Mouse (Mus musculus): ENCODE measurements around the gene Pla2g2e. TPM values are rescaled to one million over a fixed set of nuclear protein-coding genes. Genes with fewer than 3 reads are reported as not detected.
"Not testable (repeated sequence)": the region's sequence is repeated elsewhere in the genome, so short reads cannot be mapped to it uniquely, and the experiment has no call there.

Pla2g2e gene
- not detected in 2 replicates for total RNA-seq (2017)

- ATAC-seq (replicated peaks in 1 of 2; ENCODE audit: insufficient read depth in 1 of 2, low FRiP score in 2 of 2, low TSS enrichment in 1 of 2, low read depth in 1 of 2, poor library complexity in 2 of 2, severe bottlenecking in 2 of 2), result no peak
Observed at GRCm38 (mm10) chr4:138877731-138878130, at the start of gene Pla2g2e. TSS of gene Pla2g2e (plus strand) at chr4:138877942.

GRCm38 (mm10) chr4:138839806-138840205, 37.9 kb upstream of the Pla2g2e start:
- no peak for ATAC-seq (replicated peaks in 1 of 2; ENCODE audit: insufficient read depth in 1 of 2, low FRiP score in 2 of 2, low TSS enrichment in 1 of 2, low read depth in 1 of 2, poor library complexity in 2 of 2, severe bottlenecking in 2 of 2)

GRCm38 (mm10) chr4:138840726-138841125, 37.0 kb upstream of the Pla2g2e start:
- ATAC-seq (replicated peaks in 1 of 2; ENCODE audit: insufficient read depth in 1 of 2, low FRiP score in 2 of 2, low TSS enrichment in 1 of 2, low read depth in 1 of 2, poor library complexity in 2 of 2, severe bottlenecking in 2 of 2), result no peak

GRCm38 (mm10) chr4:138841386-138841785, 36.4 kb upstream of the Pla2g2e start:
- ATAC-seq (replicated peaks in 1 of 2; ENCODE audit: insufficient read depth in 1 of 2, low FRiP score in 2 of 2, low TSS enrichment in 1 of 2, low read depth in 1 of 2, poor library complexity in 2 of 2, severe bottlenecking in 2 of 2), result no peak

GRCm38 (mm10) chr4:138851463-138851862, 26.3 kb upstream of the Pla2g2e start:
- peak; percentile 71 to 90 for ATAC-seq (replicated peaks in 1 of 2; ENCODE audit: insufficient read depth in 1 of 2, low FRiP score in 2 of 2, low TSS enrichment in 1 of 2, low read depth in 1 of 2, poor library complexity in 2 of 2, severe bottlenecking in 2 of 2)

GRCm38 (mm10) chr4:138852961-138853360, 24.8 kb upstream of the Pla2g2e start:
- no peak for ATAC-seq (replicated peaks in 1 of 2; ENCODE audit: insufficient read depth in 1 of 2, low FRiP score in 2 of 2, low TSS enrichment in 1 of 2, low read depth in 1 of 2, poor library complexity in 2 of 2, severe bottlenecking in 2 of 2)

GRCm38 (mm10) chr4:138855092-138855632, 22.6 kb upstream of the Pla2g2e start:
- ATAC-seq (replicated peaks in 1 of 2; ENCODE audit: insufficient read depth in 1 of 2, low FRiP score in 2 of 2, low TSS enrichment in 1 of 2, low read depth in 1 of 2, poor library complexity in 2 of 2, severe bottlenecking in 2 of 2), result no peak

GRCm38 (mm10) chr4:138856491-138856890, 21.3 kb upstream of the Pla2g2e start:
- ATAC-seq (replicated peaks in 1 of 2; ENCODE audit: insufficient read depth in 1 of 2, low FRiP score in 2 of 2, low TSS enrichment in 1 of 2, low read depth in 1 of 2, poor library complexity in 2 of 2, severe bottlenecking in 2 of 2), result peak; percentile 66 to 85

GRCm38 (mm10) chr4:138857576-138857975, 20.2 kb upstream of the Pla2g2e start:
- 0 out of 4 replicates have a peak, but pooled peaks of 1 of the 2 experiments have one; percentile 27 for ATAC-seq (replicated peaks in 1 of 2; ENCODE audit: insufficient read depth in 1 of 2, low FRiP score in 2 of 2, low TSS enrichment in 1 of 2, low read depth in 1 of 2, poor library complexity in 2 of 2, severe bottlenecking in 2 of 2)

- ATAC-seq (replicated peaks in 1 of 2; ENCODE audit: insufficient read depth in 1 of 2, low FRiP score in 2 of 2, low TSS enrichment in 1 of 2, low read depth in 1 of 2, poor library complexity in 2 of 2, severe bottlenecking in 2 of 2), result no peak
Observed at GRCm38 (mm10) chr4:138858446-138858845, 19.3 kb upstream of the Pla2g2e start.

GRCm38 (mm10) chr4:138859245-138859644, 18.5 kb upstream of the Pla2g2e start:
- no peak for ATAC-seq (replicated peaks in 1 of 2; ENCODE audit: insufficient read depth in 1 of 2, low FRiP score in 2 of 2, low TSS enrichment in 1 of 2, low read depth in 1 of 2, poor library complexity in 2 of 2, severe bottlenecking in 2 of 2)

GRCm38 (mm10) chr4:138859728-138860127, 18.0 kb upstream of the Pla2g2e start:
- ATAC-seq (replicated peaks in 1 of 2; ENCODE audit: insufficient read depth in 1 of 2, low FRiP score in 2 of 2, low TSS enrichment in 1 of 2, low read depth in 1 of 2, poor library complexity in 2 of 2, severe bottlenecking in 2 of 2), result peak; percentile 70 to 75; a peak in 3 of 4 replicates

GRCm38 (mm10) chr4:138863344-138863998, 14.3 kb upstream of the Pla2g2e start, which contains the start of gene Pla2g5:
TSS of gene Pla2g5 (minus strand) at chr4:138863482.
- ATAC-seq (replicated peaks in 1 of 2; ENCODE audit: insufficient read depth in 1 of 2, low FRiP score in 2 of 2, low TSS enrichment in 1 of 2, low read depth in 1 of 2, poor library complexity in 2 of 2, severe bottlenecking in 2 of 2), result 0 out of 4 replicates have a peak, but pooled peaks of 1 of the 2 experiments have one; percentile 8

- ATAC-seq (replicated peaks in 1 of 2; ENCODE audit: insufficient read depth in 1 of 2, low FRiP score in 2 of 2, low TSS enrichment in 1 of 2, low read depth in 1 of 2, poor library complexity in 2 of 2, severe bottlenecking in 2 of 2), result no peak
Observed at GRCm38 (mm10) chr4:138865092-138865491, 12.7 kb upstream of the Pla2g2e start.

- ATAC-seq (replicated peaks in 1 of 2; ENCODE audit: insufficient read depth in 1 of 2, low FRiP score in 2 of 2, low TSS enrichment in 1 of 2, low read depth in 1 of 2, poor library complexity in 2 of 2, severe bottlenecking in 2 of 2), result no peak
Observed at GRCm38 (mm10) chr4:138865991-138866390, 11.8 kb upstream of the Pla2g2e start.

- ATAC-seq (replicated peaks in 1 of 2; ENCODE audit: insufficient read depth in 1 of 2, low FRiP score in 2 of 2, low TSS enrichment in 1 of 2, low read depth in 1 of 2, poor library complexity in 2 of 2, severe bottlenecking in 2 of 2), result peak; percentile 73 to 87
Observed at GRCm38 (mm10) chr4:138866413-138866812, 11.3 kb upstream of the Pla2g2e start.

- ATAC-seq (replicated peaks in 1 of 2; ENCODE audit: insufficient read depth in 1 of 2, low FRiP score in 2 of 2, low TSS enrichment in 1 of 2, low read depth in 1 of 2, poor library complexity in 2 of 2, severe bottlenecking in 2 of 2), result no peak
Observed at GRCm38 (mm10) chr4:138868666-138869065, 9.1 kb upstream of the Pla2g2e start.

- no peak for ATAC-seq (replicated peaks in 1 of 2; ENCODE audit: insufficient read depth in 1 of 2, low FRiP score in 2 of 2, low TSS enrichment in 1 of 2, low read depth in 1 of 2, poor library complexity in 2 of 2, severe bottlenecking in 2 of 2)
Observed at GRCm38 (mm10) chr4:138873864-138874263, 3.9 kb upstream of the Pla2g2e start, which contains the start of gene Gm13030. TSS of gene Gm13030 (minus strand) at chr4:138873964.

GRCm38 (mm10) chr4:138875275-138875674, 2.5 kb upstream of the Pla2g2e start:
- ATAC-seq (replicated peaks in 1 of 2; ENCODE audit: insufficient read depth in 1 of 2, low FRiP score in 2 of 2, low TSS enrichment in 1 of 2, low read depth in 1 of 2, poor library complexity in 2 of 2, severe bottlenecking in 2 of 2), result not testable (repeated sequence)
